Mouse (Mus musculus) erythroblast, embryonic 14.5 days (primary cell): ENCODE measurements around the gene Ecsit. TPM values are rescaled to one million over a fixed set of nuclear protein-coding genes. Genes with fewer than 3 reads are reported as not detected.

ENCODE experiments used
- H3K27me3 ChIP-seq: 2 replicates; pipeline ENCODE4 v1.6.1; 2012; ENCODE audit warnings: inconsistent platforms; ENCODE audit not compliant: control insufficient read depth
- H3K36me3 ChIP-seq: 2 replicates; pipeline ENCODE4 v1.6.1; 2012; ENCODE audit warnings: mild to moderate bottlenecking, inconsistent platforms; ENCODE audit not compliant: control insufficient read depth
- H3K4me1 ChIP-seq: 2 replicates; pipeline ENCODE4 v1.6.1; 2012; ENCODE audit warnings: inconsistent platforms; ENCODE audit not compliant: control insufficient read depth
- H3K4me3 ChIP-seq: replicated peaks from 2 replicates; pipeline ENCODE3; 2012; ENCODE audit warnings: moderate library complexity, mild to moderate bottlenecking, inconsistent platforms
- H3K9me3 ChIP-seq: 2 replicates; pipeline ENCODE4 v1.6.1; 2012; ENCODE audit warnings: low read length, inconsistent platforms, mixed read lengths; ENCODE audit not compliant: control insufficient read depth
- GATA1 ChIP-seq: IDR thresholded peaks from 2 replicates; pipeline ENCODE4 v1.6.1; 2012; ENCODE audit warnings: low read length, inconsistent platforms, mixed read lengths
- TAL1 ChIP-seq: IDR thresholded peaks from 3 replicates; pipeline ENCODE4 v1.6.1; 2012; ENCODE audit warnings: low read length, inconsistent platforms, mixed read lengths
- polyA plus RNA-seq: library from polyadenylated mRNA; stranded (reverse); fragments of >175 nt; gene quantifications from 2 replicates; pipeline ENCODE4 v1.2.3, GENCODE M21; 2012

The Ecsit gene
- polyA plus RNA-seq: 2.7 and 3.0 TPM in 2 replicates

GRCm38 (mm10) chr9:22085022-22085834, at the start of gene Ecsit:
Ecsit (minus strand) TSS chr9:22085438.
- TF ChIP-seq GATA1 (no peak), TAL1 (no peak)
- Histone ChIP-seq H3K4me1 (peaks cover 26% of the 10 kb centered on the region), H3K36me3 (peaks cover 14% of the 10 kb centered on the region), H3K9me3 (no peaks in the 10 kb centered on the region), H3K4me3 (peak within 1 kb of the TSS; percentile 78), H3K27me3 (peaks cover 6% of the 10 kb centered on the region; the same call in 1 of the 2 replicates)

GRCm38 (mm10) chr9:22134246-22134890, 49.1 kb upstream of the Ecsit start:
- peaks cover 12% of the 10 kb centered on the region for H3K9me3 ChIP-seq
- peaks cover 94% of the 10 kb centered on the region for H3K4me1 ChIP-seq
- no peak for TF ChIP-seq GATA1
- TF ChIP-seq TAL1: no peak
- peak overlapping the region; percentile 83 for H3K4me3 ChIP-seq
- H3K36me3 ChIP-seq: peaks cover 63% of the 10 kb centered on the region
- no peaks in the 10 kb centered on the region; the same call in 1 of the 2 replicates for H3K27me3 ChIP-seq

- Histone ChIP-seq H3K4me1 (peaks cover 87% of the 10 kb centered on the region), H3K4me3 (peak overlapping the region; percentile 83), H3K36me3 (peaks cover 79% of the 10 kb centered on the region), H3K27me3 (no peaks in the 10 kb centered on the region; the same call in 1 of the 2 replicates), H3K9me3 (peaks cover 8% of the 10 kb centered on the region)
- no peak for TF ChIP-seq GATA1
- TF ChIP-seq TAL1: no peak
Observed at GRCm38 (mm10) chr9:22132220-22132619, 47.0 kb upstream of the Ecsit start.

GRCm38 (mm10) chr9:22131226-22131981, 46.2 kb upstream of the Ecsit start:
- peak overlapping the region; percentile 83 for H3K4me3 ChIP-seq
- H3K36me3 ChIP-seq: peaks cover 87% of the 10 kb centered on the region
- TF ChIP-seq TAL1 (no peak), GATA1 (no peak)
- H3K4me1 ChIP-seq: peaks cover 82% of the 10 kb centered on the region
- H3K27me3 ChIP-seq: no peaks in the 10 kb centered on the region; the same call in 1 of the 2 replicates
- H3K9me3 ChIP-seq: peaks cover 8% of the 10 kb centered on the region

- TF ChIP-seq GATA1: no peak
- TF ChIP-seq TAL1: no peak
- no peak overlapping the region for H3K4me3 ChIP-seq
- H3K27me3 ChIP-seq: no peaks in the 10 kb centered on the region
- H3K9me3 ChIP-seq: no peaks in the 10 kb centered on the region
- peaks cover 65% of the 10 kb centered on the region for H3K4me1 ChIP-seq
- H3K36me3 ChIP-seq: peaks cover 64% of the 10 kb centered on the region
Observed at GRCm38 (mm10) chr9:22125246-22126027, 40.2 kb upstream of the Ecsit start.

- H3K9me3 ChIP-seq: no peaks in the 10 kb centered on the region
- peaks cover 58% of the 10 kb centered on the region for H3K4me1 ChIP-seq
- peaks cover 51% of the 10 kb centered on the region for H3K36me3 ChIP-seq
- TF ChIP-seq TAL1 (no peak), GATA1 (no peak)
- no peak overlapping the region for H3K4me3 ChIP-seq
- H3K27me3 ChIP-seq: no peaks in the 10 kb centered on the region
Observed at GRCm38 (mm10) chr9:22124169-22124568, 38.9 kb upstream of the Ecsit start.

GRCm38 (mm10) chr9:22123069-22123609, 37.9 kb upstream of the Ecsit start:
- H3K4me3 ChIP-seq: no peak overlapping the region
- H3K27me3 ChIP-seq: no peaks in the 10 kb centered on the region
- H3K36me3 ChIP-seq: peaks cover 41% of the 10 kb centered on the region
- H3K4me1 ChIP-seq: peaks cover 59% of the 10 kb centered on the region
- H3K9me3 ChIP-seq: no peaks in the 10 kb centered on the region
- TF ChIP-seq TAL1 (no peak), GATA1 (no peak)

GRCm38 (mm10) chr9:22122005-22122404, 36.8 kb upstream of the Ecsit start:
- Histone ChIP-seq H3K36me3 (peaks cover 30% of the 10 kb centered on the region), H3K4me3 (no peak overlapping the region), H3K4me1 (peaks cover 67% of the 10 kb centered on the region), H3K9me3 (no peaks in the 10 kb centered on the region), H3K27me3 (no peaks in the 10 kb centered on the region)
- TF ChIP-seq TAL1: no peak
- no peak for TF ChIP-seq GATA1
